Mouse (Mus musculus): ENCODE measurements at regions not wholly inside any gene's neighbourhood (a gene's known extent, or its start where the extent isn't known, plus 50 kb on each side); places are given as distances from the start of the nearest gene placed in this dataset.

DNA sequence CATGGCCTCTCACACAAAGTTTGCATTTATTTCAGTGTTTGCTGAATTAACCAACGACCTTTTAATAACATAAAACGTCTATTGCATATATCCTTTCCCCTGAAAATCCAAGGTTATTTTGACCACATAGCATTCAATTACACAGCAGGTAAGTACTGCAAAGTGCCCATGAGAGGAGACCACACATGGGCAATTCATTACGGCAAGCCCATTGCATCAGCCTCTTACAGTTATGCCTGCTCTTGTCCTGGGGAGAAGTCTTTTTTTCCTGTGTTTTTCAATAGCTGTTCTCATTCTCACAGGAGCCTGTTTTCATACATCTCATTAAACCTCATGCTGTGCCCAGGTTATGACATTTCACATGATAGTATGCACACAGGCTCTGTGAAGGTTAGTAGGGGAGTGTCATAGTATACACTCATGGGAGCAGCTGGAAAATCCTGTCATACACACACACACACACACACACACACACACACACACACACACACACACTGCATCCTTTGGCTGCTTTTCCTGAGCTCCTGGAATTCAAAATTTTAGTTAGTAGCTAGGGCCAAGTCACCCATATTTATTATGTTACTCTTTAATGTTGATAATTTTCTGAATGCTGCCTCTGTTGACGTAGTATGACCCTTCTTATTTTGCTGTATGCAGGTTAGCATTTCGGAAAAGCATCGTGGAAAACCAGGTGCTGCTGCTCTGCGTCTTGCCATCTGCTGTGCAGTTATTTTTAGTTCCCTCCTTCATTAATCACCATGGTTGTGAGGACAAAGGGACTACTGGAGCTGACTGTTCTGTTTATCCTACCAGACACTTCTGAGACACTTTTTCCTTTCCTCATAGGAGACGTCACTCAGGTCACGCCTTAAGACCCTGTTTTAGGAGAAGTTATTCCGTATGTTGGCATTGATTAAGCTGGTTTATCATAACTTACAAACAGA, 483.6 kb downstream of the Bckdhb start:
- Histone ChIP-seq H3K27ac (ENCODE audit: low read depth) (no peak overlapping the region), H3K4me3 (ENCODE audit: low read depth, low read length) (no peak overlapping the region), H3K9me3 (ENCODE audit: low read length) (no peaks in the 10 kb centered on the region), H3K4me2 (ENCODE audit: low read depth, low read length) (no peak overlapping the region), H3K4me1 (ENCODE audit: insufficient read depth) (no peaks in the 10 kb centered on the region), H3K27me3 (ENCODE audit: insufficient read depth, low read length) (no peaks in the 10 kb centered on the region), H3K36me3 (replicated peaks; ENCODE audit: insufficient read depth, low read length) (no peaks in the 10 kb centered on the region), H3K9ac (replicated peaks) (no peak overlapping the region)
- TF ChIP-seq EP300 (IDR thresholded peaks at IDR 0.05; ENCODE audit: low read depth) (no peak), CTCF (IDR thresholded peaks at IDR 0.05; ENCODE audit: low read depth) (no peak)
- no peak for DNase-seq
- 70% methylated on average over 10 of the region's 10 CpGs for WGBS (ENCODE audit: insufficient replicate concordance)
- no peak for ATAC-seq

Measured in liver, postnatal 0 days (tissue).